Mouse (Mus musculus) kidney, postnatal 10 days (tissue): ENCODE data around the gene Slc9a9.

Experiments
- DNase-seq: peaks from one replicate; pipeline ENCODE4 v3.0.0; 2021; ENCODE audit warnings: mixed read lengths

Slc9a9 gene

GRCm38 (mm10) chr9:94685640-94686039, 15.9 kb downstream of the Slc9a9 start:
- DNase-seq = no peak

GRCm38 (mm10) chr9:94686380-94686779, 16.7 kb downstream of the Slc9a9 start:
- no peak for DNase-seq

- no peak for DNase-seq
Measured at GRCm38 (mm10) chr9:94687203-94687859, 17.6 kb downstream of the Slc9a9 start.

GRCm38 (mm10) chr9:94691311-94692087, 21.8 kb downstream of the Slc9a9 start:
- peak; percentile 17 for DNase-seq

GRCm38 (mm10) chr9:94692122-94692521, 22.4 kb downstream of the Slc9a9 start:
- no peak for DNase-seq

- DNase-seq = no peak
Measured at GRCm38 (mm10) chr9:94694243-94694642, 24.5 kb downstream of the Slc9a9 start.

GRCm38 (mm10) chr9:94694983-94695382, 25.3 kb downstream of the Slc9a9 start:
- no peak for DNase-seq

GRCm38 (mm10) chr9:94696539-94697079, 26.9 kb downstream of the Slc9a9 start:
- DNase-seq = peak; percentile 37

- DNase-seq = no peak
Measured at GRCm38 (mm10) chr9:94698175-94698574, 28.5 kb downstream of the Slc9a9 start.

- peak; percentile 63 for DNase-seq
Measured at GRCm38 (mm10) chr9:94700549-94700948, 30.8 kb downstream of the Slc9a9 start.

GRCm38 (mm10) chr9:94701193-94701869, 31.6 kb downstream of the Slc9a9 start:
- DNase-seq = no peak

GRCm38 (mm10) chr9:94701965-94702634, 32.4 kb downstream of the Slc9a9 start:
- no peak for DNase-seq

GRCm38 (mm10) chr9:94704986-94705757, 35.5 kb downstream of the Slc9a9 start:
- DNase-seq = no peak

GRCm38 (mm10) chr9:94705758-94706026, 36.0 kb downstream of the Slc9a9 start:
- DNase-seq = no peak

- DNase-seq = no peak
Measured at GRCm38 (mm10) chr9:94712084-94712483, 42.4 kb downstream of the Slc9a9 start.

GRCm38 (mm10) chr9:94716695-94717094, 47.0 kb downstream of the Slc9a9 start:
- no peak for DNase-seq

GRCm38 (mm10) chr9:94723631-94724030, 53.9 kb downstream of the Slc9a9 start:
- no peak for DNase-seq

- no peak for DNase-seq
Measured at GRCm38 (mm10) chr9:94725121-94725520, 55.4 kb downstream of the Slc9a9 start.

- DNase-seq = peak; percentile 14
Measured at GRCm38 (mm10) chr9:94727457-94727856, 57.7 kb downstream of the Slc9a9 start.

- no peak for DNase-seq
Measured at GRCm38 (mm10) chr9:94730396-94730795, 60.7 kb downstream of the Slc9a9 start.

GRCm38 (mm10) chr9:94732136-94732535, 62.4 kb downstream of the Slc9a9 start:
- no peak for DNase-seq

- DNase-seq = peak; percentile 24
Measured at GRCm38 (mm10) chr9:94732599-94733287, 63.0 kb downstream of the Slc9a9 start.
